Mouse (Mus musculus) C2C12 (cell line): Measurements from ENCODE around the gene Neu2. TPM values are rescaled to one million over a fixed set of nuclear protein-coding genes. Genes with fewer than 3 reads are reported as not detected.

Experiments
- H3K27me3 ChIP-seq: one replicate; pipeline ENCODE4 v1.6.1; 2011; ENCODE audit not compliant: control insufficient read depth, insufficient read depth, insufficient read length
- H3K36me3 ChIP-seq: one replicate; pipeline ENCODE4 v1.6.1; 2011; ENCODE audit not compliant: control insufficient read depth, insufficient read depth
- H3K4me3 ChIP-seq: one replicate; pipeline ENCODE4 v1.5.1; 2011; ENCODE audit warnings: mild to moderate bottlenecking, control low read depth; ENCODE audit not compliant: poor library complexity, insufficient read depth, severe bottlenecking
- H3K79me2 ChIP-seq: one replicate; pipeline ENCODE4 v1.6.1; 2011; ENCODE audit not compliant: control insufficient read depth, insufficient read depth
- H3K79me3 ChIP-seq: one replicate; pipeline ENCODE4 v1.6.1; 2011; ENCODE audit warnings: low read depth, control low read depth
- H3ac ChIP-seq: one replicate; pipeline ENCODE3; 2011; ENCODE audit warnings: low read depth; ENCODE audit not compliant: control insufficient read depth, insufficient read length
- CEBPB ChIP-seq: IDR thresholded peaks from one replicate; pipeline ENCODE4 v1.6.1; 2011; ENCODE audit warnings: low read depth, mild to moderate bottlenecking, control low read depth, moderate library complexity
- CTCF ChIP-seq: IDR thresholded peaks from one replicate; pipeline ENCODE4 v1.5.1; 2011; ENCODE audit not compliant: control insufficient read depth, insufficient read depth, insufficient read length
- FOSL1 ChIP-seq: IDR thresholded peaks from one replicate; pipeline ENCODE4 v1.8.0; 2011; ENCODE audit warnings: mild to moderate bottlenecking, low read length; ENCODE audit not compliant: poor library complexity, insufficient read depth, severe bottlenecking
- MAX ChIP-seq: IDR thresholded peaks from one replicate; pipeline ENCODE4 v1.6.1; 2011; ENCODE audit warnings: mild to moderate bottlenecking, control low read depth
- MYOD1 ChIP-seq: IDR thresholded peaks from one replicate; pipeline ENCODE4 v1.6.1; 2011; ENCODE audit warnings: low read depth; ENCODE audit not compliant: control insufficient read depth, insufficient read length
- MYOG ChIP-seq: IDR thresholded peaks from one replicate; pipeline ENCODE4 v1.6.1; 2011; ENCODE audit not compliant: control insufficient read depth, insufficient read length; ENCODE audit errors: extremely low read depth
- USF1 ChIP-seq: IDR thresholded peaks from one replicate; pipeline ENCODE4 v1.6.1; 2011; ENCODE audit warnings: low read depth, mild to moderate bottlenecking, control low read depth, moderate library complexity
- polyA plus RNA-seq: library from polyadenylated mRNA; unstranded; fragments of >200 nt; fragmentation: generic; extraction: Trizol; gene quantifications from one replicate; pipeline ENCODE4 v1.2.1, GENCODE M21; 2012; ENCODE audit warnings: missing spikeins

Neu2 gene
- polyA plus RNA-seq, 1 experiment = not detected

DNA sequence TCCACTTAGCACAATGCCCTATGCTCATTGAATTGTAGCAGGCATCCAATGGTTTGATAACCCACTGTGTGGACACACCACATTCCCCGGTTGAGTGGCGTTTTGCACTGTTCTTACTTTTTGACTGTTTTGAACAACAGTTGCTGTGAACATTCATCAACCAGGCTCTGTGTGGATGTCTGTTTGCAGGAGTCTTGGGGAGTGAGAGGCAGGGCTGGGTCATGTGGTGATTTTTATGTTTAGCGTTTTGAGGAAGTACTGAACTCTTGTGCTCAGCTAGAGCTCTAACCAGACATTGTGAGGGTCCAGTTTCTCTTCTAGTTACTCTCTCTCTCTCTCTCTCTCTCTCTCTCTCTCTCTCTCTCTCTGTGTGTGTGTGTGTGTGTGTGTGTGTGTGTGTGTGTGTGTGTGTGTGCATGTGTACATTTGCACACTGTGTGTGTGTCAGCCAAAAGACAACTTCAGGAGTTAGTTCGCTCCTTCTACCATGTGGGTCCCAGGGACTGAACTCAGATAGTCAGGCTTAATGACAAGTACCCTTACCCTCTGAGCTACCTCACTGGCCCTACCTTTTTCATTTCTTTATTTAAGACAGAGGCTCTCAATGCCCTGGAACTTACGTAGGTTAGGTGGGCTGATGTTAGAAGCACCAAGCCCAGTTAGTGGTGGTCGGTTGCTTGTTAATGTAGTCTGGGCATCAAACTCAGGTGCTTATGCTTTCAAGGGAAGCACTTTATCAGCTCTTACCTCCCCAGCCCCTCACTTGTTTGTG, 115.8 kb downstream of the Neu2 start:
- Histone ChIP-seq H3K79me3 (no peaks in the 10 kb centered on the region), H3K79me2 (no peaks in the 10 kb centered on the region), H3ac (no peak overlapping the region), H3K27me3 (no peaks in the 10 kb centered on the region), H3K4me3 (no peak overlapping the region), H3K36me3 (no peaks in the 10 kb centered on the region)
- no peak for TF ChIP-seq CEBPB
- TF ChIP-seq MYOD1 = no peak
- no peak for TF ChIP-seq FOSL1
- TF ChIP-seq CTCF = no peak
- TF ChIP-seq USF1 = no peak
- no peak for TF ChIP-seq MAX
- no peak for TF ChIP-seq MYOG

GRCm38 (mm10) chr1:87626344-87626743, 116.7 kb downstream of the Neu2 start:
- TF ChIP-seq CTCF (no peak), CEBPB (peak; percentile 53)
- no peaks in the 10 kb centered on the region for H3K79me2 ChIP-seq
- H3K79me3 ChIP-seq = no peaks in the 10 kb centered on the region
- H3K4me3 ChIP-seq = no peak overlapping the region
- no peaks in the 10 kb centered on the region for H3K27me3 ChIP-seq
- no peaks in the 10 kb centered on the region for H3K36me3 ChIP-seq
- H3ac ChIP-seq = no peak overlapping the region

GRCm38 (mm10) chr1:87628085-87628484, 118.4 kb downstream of the Neu2 start:
- Histone ChIP-seq H3K27me3 (no peaks in the 10 kb centered on the region), H3K79me2 (no peaks in the 10 kb centered on the region), H3K79me3 (no peaks in the 10 kb centered on the region), H3K4me3 (no peak overlapping the region), H3ac (no peak overlapping the region), H3K36me3 (no peaks in the 10 kb centered on the region)
- no peak for TF ChIP-seq MYOD1
- no peak for TF ChIP-seq CTCF
- no peak for TF ChIP-seq MAX
- no peak for TF ChIP-seq MYOG
- no peak for TF ChIP-seq CEBPB
- TF ChIP-seq FOSL1 = no peak
- no peak for TF ChIP-seq USF1

DNA sequence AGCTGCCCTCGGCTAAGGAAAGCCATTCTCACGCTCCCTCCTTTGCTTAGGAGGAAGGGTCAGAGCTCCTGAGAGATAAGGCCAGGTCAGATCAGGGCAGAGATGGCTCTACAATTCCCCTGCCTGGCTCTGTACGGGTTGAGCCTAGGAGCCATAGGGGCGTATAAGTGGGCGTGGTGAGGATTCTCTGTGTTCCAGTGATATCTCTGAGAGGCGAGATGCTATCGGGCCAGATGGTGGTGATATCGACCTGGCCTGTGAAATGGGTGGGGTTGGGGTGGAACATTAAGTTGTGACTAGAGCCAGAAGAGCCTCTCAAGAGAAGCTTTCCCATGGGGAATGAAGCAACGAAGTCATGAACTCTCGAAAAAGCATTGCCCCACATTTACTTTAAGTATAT, 121.9 kb downstream of the Neu2 start:
- no peak for TF ChIP-seq FOSL1
- no peak for TF ChIP-seq MYOD1
- TF ChIP-seq USF1 = no peak
- TF ChIP-seq CTCF = no peak
- TF ChIP-seq MYOG = no peak
- no peak for TF ChIP-seq MAX
- TF ChIP-seq CEBPB = no peak
- Histone ChIP-seq H3K27me3 (no peaks in the 10 kb centered on the region), H3K4me3 (no peak overlapping the region), H3ac (no peak overlapping the region), H3K79me3 (no peaks in the 10 kb centered on the region), H3K36me3 (no peaks in the 10 kb centered on the region), H3K79me2 (no peaks in the 10 kb centered on the region)

GRCm38 (mm10) chr1:87632163-87632562, 122.5 kb downstream of the Neu2 start:
- no peaks in the 10 kb centered on the region for H3K79me3 ChIP-seq
- no peak for TF ChIP-seq MYOG
- no peak for TF ChIP-seq FOSL1
- TF ChIP-seq CTCF = no peak
- TF ChIP-seq MYOD1 = no peak
- no peak for TF ChIP-seq USF1
- no peak for TF ChIP-seq MAX
- no peak for TF ChIP-seq CEBPB

GRCm38 (mm10) chr1:87636716-87637117, 127.0 kb downstream of the Neu2 start:
- Histone ChIP-seq H3ac (no peak overlapping the region), H3K79me3 (no peaks in the 10 kb centered on the region), H3K4me3 (no peak overlapping the region), H3K27me3 (no peaks in the 10 kb centered on the region), H3K79me2 (no peaks in the 10 kb centered on the region), H3K36me3 (no peaks in the 10 kb centered on the region)
- no peak for TF ChIP-seq MAX
- no peak for TF ChIP-seq CEBPB
- TF ChIP-seq FOSL1 = no peak
- no peak for TF ChIP-seq MYOD1
- no peak for TF ChIP-seq MYOG
- no peak for TF ChIP-seq CTCF

More at GRCm38 (mm10) chr1:87632163-87632562, 122.5 kb downstream of the Neu2 start:
- Histone ChIP-seq H3ac (no peak overlapping the region), H3K27me3 (no peaks in the 10 kb centered on the region), H3K36me3 (no peaks in the 10 kb centered on the region), H3K79me2 (no peaks in the 10 kb centered on the region), H3K4me3 (no peak overlapping the region)
